ENCODE assay signal across 8 mouse cellular contexts in the genomic region with DNA sequence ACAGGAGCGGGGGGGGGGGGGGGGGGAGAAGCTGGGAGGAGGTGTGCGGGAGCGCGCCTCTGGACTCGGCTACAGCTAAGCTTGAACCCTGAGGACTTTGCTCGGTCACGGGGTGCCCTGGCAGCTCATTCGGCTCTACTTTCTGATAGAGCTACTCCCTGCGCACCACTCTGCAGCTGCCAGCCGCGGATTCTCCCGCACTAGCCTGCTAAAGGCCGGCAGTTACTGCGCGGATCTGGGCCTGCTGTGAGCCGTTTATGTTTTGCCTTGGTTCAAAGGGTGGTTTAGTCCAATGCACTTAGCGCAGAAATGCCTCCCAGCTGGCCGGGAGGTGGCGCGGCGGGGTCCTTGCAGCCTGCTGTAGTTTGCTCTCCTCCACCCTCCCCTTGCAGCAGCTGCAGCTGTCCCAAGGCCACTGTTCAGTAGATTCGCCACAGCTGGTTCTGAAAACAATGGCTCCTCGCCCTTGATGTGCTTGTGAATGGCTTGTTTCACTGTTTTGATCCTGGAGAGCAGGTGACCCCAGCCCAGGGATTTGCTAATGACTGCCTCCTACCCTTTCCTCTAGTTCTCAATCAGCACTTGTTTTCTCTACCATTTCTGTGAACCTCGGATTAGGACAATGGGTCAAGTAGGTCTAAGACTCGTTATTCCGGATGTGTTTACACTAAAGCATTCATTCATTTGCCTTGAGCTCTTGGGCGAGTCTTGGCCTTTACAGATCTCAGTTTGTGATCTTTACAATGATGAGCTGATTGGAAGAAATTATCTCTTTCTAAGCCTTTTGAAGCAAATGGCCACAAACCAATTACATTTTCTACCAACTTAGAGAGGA. TPM values are rescaled to one million over a fixed set of nuclear protein-coding genes. Genes with fewer than 3 reads are reported as not detected.
DNase-seq lines count a peak whose midpoint lies in the region; ATAC-seq and TF ChIP-seq lines count a peak whose summit lies in the region.

No protein-coding gene starts in this region.

- no peaks in the 10 kb centered on the region for H3K27me3 ChIP-seq in hindbrain, embryonic 14.5 days (ENCODE audit: control insufficient read depth, insufficient read depth, low read length)

- peak overlapping the region; percentile 82 for H3K9ac ChIP-seq in hindbrain, embryonic 14.5 days

- H3K9me3 ChIP-seq in hindbrain, embryonic 14.5 days (ENCODE audit: control insufficient read depth, low read length): no peaks in the 10 kb centered on the region

- H3K36me3 ChIP-seq in hindbrain, embryonic 14.5 days (replicated peaks; ENCODE audit: control insufficient read depth, insufficient read depth): no peaks in the 10 kb centered on the region

- intact Hi-C loops in gastrocnemius, adult 2 months (cut with DNase I): loop anchor here (5.0 kb wide), 1 partner anchor 35 kb away; no protein-coding TSS in a partner anchor

- peak; percentile 70 for TF ChIP-seq CTCF in gastrocnemius, adult 2 months (IDR thresholded peaks at IDR 0.05)

- peak; percentile 66 to 71 for DNase-seq in adrenal gland, adult 18-20 months (ENCODE audit: low spot score in 2 of 2)
- peak; percentile 55 to 72 for DNase-seq in cerebellum, postnatal 4 days (ENCODE audit: low spot score in 2 of 2)
- DNase-seq in gastrocnemius, adult 2 months: peak; percentile 85
- peak; percentile 78 for DNase-seq in hindbrain, embryonic 14.5 days (ENCODE audit: low spot score)
- peak; percentile 69 to 71 for DNase-seq in layer of hippocampus, postnatal 36 days
- DNase-seq in lung, postnatal 14 days: peak; percentile 87
- peak; percentile 80 to 81 for DNase-seq in right cerebral cortex, postnatal 10 days (ENCODE audit: low spot score in 2 of 2)
- DNase-seq in thymus, postnatal 25 days: no peak

- peak overlapping the region; percentile 58 for H3K4me2 ChIP-seq in hindbrain, embryonic 14.5 days (replicated peaks)

- H3K4me1 ChIP-seq in hindbrain, embryonic 14.5 days (replicated peaks; ENCODE audit: control insufficient read depth, insufficient read depth, low read length): peaks cover 8% of the 10 kb centered on the region; the same call in 1 of the 2 replicates

- peak; percentile 92 for ATAC-seq in hindbrain, embryonic 14.5 days (ENCODE audit: low FRiP score)

- WGBS in hindbrain, embryonic 14.5 days: under 1% methylated on average over 23 of the region's 27 CpGs

- H3K4me3 ChIP-seq in gastrocnemius, adult 2 months: peak overlapping the region; percentile 94
- H3K4me3 ChIP-seq in hindbrain, embryonic 14.5 days (replicated peaks; ENCODE audit: low read length): peak overlapping the region; percentile 81

- peak overlapping the region; percentile 86 for H3K27ac ChIP-seq in gastrocnemius, adult 2 months
- H3K27ac ChIP-seq in hindbrain, embryonic 14.5 days: peak overlapping the region; percentile 92

RNA-seq across cellular contexts. Expression of a gene that starts 1.5 kb away (rescaled TPM):
- total RNA-seq in adrenal gland, adult 18-20 months (2021): 1 to 10 TPM; 5.3 to 7.3 TPM
- total RNA-seq in gastrocnemius, adult 2 months (2021): 1 to 10 TPM in 1 of 2 experiments, under 1 TPM in 1; 0.97 to 1.3 TPM
- 11.4 and 12.3 TPM in 2 replicates for polyA plus RNA-seq in hindbrain, embryonic 14.5 days (2014; fragmentation: Nextera tagmentation; extraction: Ambion mirVana)
- 10 to 100 TPM; 30.0 to 35.1 TPM for total RNA-seq in layer of hippocampus, postnatal 36 days (2021)
